Mouse (Mus musculus): Measurements from ENCODE around the gene Afmid.
"Not testable (repeated sequence)": the region's sequence is repeated elsewhere in the genome, so short reads cannot be mapped to it uniquely, and the experiment has no call there.

Afmid gene

DNA sequence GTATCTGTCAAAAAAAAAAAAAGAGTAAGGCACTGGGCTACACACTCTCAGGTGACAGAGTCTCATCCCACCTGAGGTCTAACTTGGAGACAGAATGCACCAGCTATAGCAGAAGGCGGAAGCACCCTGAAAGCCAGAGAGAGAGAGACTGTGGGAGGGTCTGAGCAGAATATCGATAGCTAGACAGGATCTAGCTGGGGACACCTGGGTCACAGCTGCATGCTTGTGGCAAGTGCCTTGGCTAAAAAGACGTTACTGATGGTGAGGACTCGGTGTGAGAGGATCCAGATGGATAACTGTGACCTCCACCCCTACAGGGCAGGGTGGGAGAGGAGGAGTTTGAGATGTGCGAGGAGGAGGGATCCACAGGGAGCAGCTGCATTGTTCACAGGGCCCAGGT, 28.8 kb upstream of the Afmid start:
- DNase-seq, result no peak

DNA sequence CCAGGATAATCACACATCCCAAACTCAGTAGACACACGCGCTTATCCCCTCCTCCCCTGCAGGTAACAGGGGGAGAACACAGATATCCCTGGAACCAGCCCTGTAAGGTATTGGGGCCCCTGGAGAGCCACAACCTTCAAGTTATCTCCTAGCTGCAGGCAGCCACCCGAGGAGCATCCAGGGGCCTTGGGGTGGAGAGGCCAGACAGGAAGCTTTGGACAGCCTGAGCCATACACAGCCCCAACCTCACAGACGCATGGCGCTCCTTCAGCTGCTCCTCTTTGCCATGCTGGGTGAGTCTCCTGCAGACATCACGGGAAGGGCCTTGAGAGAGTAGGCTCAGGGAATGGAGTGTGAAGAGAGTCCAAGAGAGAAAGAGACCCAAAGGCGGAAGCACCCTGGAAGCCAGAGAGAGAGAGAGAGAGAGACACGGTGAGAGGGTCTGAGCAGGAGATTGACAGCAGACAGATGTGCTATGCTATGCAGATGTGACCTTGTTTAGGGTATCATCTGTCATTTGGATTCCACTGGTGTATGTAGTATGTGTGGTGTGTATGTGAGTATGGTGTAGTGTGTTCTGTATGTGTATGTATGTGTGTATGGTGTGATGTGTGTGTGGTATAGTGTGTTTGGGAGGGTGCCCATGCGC, 28.1 kb upstream of the Afmid start, which contains the start of gene 6030468B19Rik:
Gene 6030468B19Rik, plus strand, starts transcription at position 150 of the 649 bp plus-strand sequence.
- no peak for DNase-seq

DNA sequence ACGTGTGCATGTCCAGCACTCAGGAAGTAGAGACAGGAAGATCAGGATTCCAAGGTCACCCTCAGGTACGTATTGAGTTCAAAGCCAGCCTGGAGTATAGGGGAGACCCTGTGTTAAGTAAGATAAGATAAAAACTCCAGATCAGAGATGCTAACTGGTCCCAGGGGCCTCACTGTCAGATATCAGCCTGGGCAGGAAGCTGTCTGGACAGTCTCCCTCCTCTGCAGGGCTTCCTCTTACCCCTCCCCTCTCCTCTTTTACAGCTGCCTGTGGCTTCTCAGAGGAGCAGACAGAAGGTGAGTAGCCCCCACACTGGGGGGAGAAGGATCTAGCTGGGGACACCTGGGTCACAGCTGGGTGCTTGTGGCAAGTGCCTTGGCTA, 27.6 kb upstream of the Afmid start:
- peak; percentile 62 to 70 for DNase-seq

DNA sequence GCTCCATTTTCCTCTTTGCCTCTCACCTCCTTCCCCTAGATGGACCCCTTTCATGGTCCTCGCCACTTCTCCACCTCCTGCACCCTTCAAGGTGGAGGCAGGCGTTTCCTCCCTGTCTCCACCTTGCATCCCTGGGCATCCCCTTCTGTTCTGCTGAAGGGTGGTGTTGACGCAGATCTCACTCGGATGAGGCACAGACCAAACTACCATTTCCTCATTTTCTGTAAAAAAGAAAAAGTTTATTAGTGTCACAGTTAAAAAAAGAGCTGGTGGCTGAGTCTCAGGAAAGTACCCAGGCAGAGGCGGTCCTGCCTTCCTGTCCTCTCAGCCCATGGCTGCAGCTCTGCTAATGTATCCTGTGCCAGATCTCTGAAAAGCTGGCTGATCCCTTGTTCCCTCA, 26.6 kb upstream of the Afmid start:
- DNase-seq, result peak; percentile 75 to 80

DNA sequence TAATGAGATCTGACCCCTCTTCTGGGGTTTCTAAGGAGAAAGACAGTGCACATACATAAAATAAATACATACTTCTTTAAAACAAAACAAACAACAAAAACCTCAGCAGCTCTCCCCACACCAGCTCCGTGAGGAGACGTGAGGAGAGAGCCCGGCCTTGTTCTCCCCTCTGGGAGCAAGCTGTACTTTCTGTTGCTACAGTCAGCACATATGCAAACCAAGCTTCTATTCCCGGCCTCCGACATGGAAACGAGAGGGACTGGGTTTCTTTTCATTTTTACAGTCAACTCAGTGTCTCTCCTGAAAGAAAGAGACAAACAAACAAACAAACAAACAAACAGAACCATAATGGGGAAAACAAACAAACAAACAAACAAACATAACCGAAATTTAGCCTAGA, 25.7 kb upstream of the Afmid start:
- DNase-seq, result no peak

DNA sequence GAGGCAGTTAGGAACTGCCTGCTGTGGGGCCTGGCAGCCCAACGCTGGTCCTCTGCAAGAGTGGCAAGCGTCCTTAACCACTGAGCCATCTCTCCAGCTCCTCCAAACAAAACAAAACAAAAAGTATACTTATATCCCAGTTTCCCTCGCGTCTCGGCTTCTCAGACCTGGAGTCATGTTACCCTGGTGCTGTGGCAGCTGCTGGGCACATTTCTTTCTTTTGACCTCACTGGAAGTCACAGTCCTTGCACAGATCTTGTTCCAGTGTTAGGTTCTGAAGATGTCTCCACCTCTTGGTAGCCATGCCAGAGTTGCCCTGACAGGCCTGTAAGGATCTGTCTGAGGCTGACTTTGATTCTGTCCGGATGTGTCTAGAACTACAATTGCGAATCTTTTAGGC, 24.1 kb upstream of the Afmid start:
- no peak for DNase-seq

DNA sequence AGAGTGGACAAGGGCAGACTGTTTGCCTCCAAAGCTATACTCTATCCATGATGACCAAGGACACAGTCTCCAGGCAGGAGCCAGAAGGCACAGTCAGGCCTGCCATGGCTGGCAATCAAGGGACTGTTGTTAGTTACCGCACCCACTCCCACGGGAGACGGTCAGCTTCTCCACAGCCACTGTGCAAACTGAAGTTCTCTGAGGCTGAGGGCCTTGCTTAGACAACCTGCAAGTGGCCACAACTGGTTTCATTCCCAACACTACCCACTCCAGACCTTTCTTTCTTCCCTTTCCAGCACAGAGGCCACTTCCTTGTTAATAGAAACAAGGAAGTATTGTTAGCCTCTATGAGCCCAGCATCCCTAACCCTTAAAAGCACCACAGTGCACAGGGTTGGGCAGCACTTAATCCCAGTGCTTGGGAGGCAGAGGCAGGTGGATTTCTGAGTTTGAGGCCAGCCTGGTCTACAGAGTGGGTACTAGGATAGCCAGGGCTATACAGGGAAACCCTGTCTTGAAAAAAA, 22.5 kb upstream of the Afmid start:
- DNase-seq, result no peak

DNA sequence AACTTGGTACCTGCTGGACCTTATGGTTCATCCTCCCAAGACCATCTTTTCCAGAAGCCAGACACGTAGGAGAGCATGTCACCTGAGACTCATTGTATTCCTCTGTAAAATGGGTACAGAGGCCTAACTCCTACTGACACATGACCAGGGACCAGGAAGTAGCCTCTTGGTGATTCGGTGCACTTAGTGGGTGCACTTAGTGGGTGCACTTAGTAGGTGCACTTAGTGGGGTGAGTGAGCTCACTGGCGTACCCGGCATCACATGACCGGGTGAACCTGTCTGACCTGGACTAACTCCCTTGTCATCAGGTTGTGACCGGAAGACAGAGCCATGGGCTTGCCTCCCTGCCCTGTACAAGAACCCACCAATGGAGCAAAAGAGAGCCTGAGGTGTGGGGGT, 18.9 kb upstream of the Afmid start:
- no peak for DNase-seq

DNA sequence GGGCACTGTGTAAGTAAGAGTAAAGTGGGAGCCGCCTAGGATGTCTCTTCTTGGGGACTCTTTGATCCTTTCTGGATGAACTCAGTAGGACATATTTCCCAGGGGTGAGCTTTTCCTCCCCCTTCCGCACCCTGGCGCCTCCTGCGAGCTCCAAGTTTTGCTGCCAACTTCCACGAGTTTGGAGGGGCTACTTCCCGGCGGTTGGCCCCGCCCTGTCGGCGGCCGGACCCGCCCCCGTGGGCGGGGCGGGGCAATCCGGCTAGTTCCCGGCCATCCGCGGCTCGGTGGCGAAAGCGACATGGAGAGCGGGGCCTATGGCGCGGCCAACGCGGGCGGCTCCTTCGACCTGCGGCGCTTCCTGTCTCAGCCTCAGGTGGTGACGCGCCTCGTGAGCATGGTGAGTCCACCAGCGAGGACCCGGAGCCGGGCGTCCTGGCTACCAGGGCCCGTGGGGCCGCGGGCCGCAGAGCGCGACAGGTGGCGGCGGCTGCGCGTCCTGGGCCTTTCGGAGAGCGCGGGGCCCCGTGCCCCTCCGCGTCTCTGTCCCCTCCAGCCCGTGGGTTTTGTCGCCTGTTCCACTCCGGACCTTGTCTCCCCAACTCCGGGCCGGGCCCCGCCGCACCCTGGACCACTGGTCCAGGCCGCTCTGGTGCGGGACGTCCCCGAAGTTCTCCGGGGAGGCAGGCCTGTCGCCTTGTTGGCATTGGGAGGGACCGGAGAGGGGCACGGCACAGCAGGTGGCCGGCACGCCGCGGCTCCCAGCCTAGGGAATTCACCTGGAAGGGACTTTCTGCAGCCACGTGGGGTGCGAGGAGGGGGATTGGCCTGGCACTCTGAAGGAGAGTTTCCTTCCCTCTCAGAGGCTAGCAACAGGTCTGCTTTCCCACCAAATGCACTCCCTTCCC, 16.1 kb upstream of the Afmid start, which contains the start of the genes Gm20708 and Syngr2:
Gene Gm20708, plus strand, starts transcription at position 262 of the 905 bp plus-strand sequence.
Gene Syngr2, plus strand, starts transcription at position 262 of the 905 bp plus-strand sequence.
- DNase-seq, result peak; percentile 80 to 83

DNA sequence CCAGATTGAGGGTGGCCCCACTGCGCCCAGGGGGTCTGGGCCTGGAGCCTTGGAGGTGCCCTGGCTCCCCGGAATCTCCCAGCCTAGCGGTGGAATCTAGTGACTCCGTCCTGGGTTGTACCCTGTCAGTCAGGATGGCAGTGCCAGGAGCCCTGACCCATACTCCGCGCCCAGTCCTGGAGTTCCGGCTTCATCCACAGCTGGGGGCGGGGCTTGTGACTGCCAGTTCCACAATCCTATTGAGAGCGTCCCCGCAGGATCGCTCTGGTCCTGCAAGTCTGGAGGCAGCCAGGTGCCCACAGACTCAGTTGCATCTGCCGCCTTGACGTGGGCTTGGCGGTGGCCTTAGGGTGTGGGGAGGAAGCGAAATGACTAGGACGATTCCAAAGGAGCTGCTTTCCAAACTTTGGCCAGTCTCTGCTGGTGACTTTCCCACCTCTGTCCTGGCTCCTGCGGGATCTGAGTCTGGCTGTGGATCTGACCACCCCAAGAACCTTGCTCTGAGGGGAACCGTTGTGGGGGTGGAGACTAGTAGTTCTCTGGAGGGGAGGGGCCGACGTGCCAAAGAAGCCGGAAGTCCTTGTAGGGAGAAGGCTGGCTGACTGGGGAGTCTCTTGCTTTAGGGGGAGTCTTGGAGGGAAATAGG, 15.2 kb upstream of the Afmid start:
- DNase-seq, result peak; percentile 83 to 84

DNA sequence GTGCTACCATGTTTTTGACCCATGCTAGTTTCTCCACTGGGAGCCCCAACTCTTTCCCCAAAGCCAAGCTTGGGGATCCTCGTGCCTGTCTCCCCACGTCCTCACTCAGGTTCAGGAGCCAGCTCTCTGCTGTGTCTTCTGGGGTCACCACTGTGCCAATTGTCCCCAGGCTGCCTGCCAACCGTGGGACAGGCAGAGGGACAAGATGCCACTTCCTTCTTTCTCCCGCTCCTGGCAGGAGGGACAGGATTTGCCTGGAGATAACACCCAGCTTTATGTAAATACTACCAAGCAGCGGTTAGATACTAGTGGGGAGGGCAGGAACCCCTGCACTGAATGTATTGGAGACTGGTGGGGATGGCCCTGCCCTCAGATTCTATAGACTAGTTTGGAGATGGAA, 11.9 kb upstream of the Afmid start:
- no peak for DNase-seq

DNA sequence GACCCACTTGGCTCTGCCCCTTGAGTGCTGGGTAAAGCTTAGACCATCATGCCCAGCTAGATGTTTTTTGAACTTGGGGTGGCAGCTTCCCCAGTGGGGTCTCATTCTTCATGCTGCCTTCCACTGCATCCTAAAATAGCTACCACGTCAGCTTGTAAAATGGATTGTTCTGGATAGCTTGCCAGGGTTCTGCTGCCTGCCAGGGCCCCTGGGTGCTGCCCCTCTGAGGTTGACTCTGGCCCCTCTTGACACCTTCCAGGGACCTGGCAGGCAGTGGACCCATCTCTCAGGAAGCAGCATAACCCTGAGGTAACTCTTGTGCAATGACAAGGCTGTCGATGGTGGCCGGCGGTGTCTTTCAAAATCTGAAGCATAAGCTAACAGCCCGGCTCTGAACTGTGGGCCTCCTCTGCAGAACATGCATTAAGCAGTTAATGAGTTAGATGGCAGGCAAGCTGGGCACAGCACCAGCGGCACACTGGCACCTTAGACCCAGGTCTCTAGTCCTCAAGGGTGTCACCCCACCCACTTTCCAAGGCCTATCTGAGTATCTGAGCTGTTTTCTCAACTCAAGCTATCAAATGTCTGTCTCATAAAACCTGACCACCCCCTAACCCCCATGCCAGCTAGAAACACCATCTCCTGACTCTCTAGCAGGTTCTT, 10.9 kb upstream of the Afmid start:
- DNase-seq, result no peak

DNA sequence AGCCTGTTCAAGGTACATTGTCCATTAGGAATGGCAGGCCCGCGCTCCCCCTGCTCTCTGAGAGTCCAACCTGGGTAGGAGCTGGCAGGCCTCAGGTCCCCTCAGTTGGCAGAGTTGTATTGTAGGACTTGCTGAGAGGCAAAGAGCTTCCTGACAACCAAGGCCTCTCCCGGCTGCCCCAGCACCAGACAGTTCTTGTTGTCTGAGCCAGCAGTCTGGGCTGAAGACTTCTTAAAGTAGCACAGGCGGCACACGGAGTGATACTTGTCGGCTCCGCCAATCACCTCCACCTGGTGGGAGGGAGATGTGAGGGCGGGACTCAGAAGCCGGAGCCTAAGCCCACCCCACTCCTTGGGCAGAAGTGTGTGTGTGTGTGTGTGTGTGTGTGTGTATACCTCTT, 9.9 kb upstream of the Afmid start:
- not testable (repeated sequence) for DNase-seq

DNA sequence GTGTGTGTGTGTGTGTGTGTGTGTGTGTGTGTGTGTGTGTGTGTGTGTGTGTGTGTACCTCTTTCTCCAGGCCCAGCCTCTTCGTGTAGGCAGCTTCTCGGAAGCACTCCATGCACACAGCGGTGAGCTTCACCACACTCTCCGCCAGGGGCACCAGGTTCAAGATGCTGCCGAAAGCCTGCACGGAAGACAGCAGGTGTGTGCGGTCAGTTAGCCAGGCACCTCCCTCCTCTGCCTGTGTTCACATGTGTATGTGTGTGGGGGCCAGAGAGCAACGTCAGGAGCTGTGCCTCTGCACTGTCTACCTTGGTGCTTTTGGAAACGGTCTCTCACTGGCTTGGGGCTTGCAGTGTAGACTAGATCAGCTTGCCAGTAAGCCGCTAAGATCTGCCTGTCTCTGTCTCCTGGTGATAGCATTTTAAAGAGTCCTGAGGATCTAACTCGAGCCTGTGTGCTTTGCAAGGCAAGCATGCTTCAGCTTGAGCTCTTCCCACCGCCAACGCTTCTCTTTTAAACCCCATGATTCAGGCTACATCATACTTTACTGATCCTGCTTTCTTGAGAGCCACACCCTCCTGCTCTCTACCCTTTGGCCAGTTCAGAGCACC, 9.2 kb upstream of the Afmid start:
- DNase-seq, result no peak

DNA sequence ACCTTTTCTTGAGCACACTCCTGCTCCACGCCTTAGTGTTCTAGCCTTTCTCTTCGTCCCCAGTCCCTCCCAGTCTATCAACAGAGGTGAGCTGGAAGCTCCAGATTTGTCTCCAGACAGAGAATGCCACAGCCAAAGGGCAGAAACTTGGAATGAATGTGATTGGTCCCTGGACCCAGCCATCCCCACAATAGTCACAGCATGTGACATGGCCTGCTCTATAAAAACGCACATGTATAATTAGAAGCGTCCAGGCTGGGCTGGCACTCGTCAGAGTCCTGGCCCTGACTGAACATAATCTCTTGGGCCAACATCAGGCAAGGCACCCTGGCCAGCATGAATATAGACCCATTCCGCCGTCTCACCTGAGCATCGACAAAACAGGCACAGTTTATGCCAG, 6.6 kb upstream of the Afmid start:
- no peak for DNase-seq

DNA sequence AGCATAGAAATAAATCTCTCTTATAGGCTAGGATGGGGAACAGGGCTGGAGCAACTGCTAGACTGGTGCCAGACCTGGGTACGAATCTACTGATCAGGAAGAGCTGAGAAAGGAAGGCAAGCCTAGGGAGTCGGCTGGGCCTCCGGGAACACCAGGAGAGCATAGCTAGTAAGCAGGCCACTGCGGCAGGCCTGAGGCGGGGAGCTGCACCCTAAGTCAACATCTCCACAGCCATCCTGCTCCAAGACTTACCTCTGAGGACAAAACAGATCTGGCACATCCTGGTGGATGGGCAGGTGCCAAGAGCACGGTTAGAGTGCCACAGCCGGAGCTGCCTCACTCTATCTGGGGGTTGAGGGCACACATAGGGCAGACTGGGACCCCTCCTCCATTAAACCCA, 5.6 kb upstream of the Afmid start:
- no peak for DNase-seq

DNA sequence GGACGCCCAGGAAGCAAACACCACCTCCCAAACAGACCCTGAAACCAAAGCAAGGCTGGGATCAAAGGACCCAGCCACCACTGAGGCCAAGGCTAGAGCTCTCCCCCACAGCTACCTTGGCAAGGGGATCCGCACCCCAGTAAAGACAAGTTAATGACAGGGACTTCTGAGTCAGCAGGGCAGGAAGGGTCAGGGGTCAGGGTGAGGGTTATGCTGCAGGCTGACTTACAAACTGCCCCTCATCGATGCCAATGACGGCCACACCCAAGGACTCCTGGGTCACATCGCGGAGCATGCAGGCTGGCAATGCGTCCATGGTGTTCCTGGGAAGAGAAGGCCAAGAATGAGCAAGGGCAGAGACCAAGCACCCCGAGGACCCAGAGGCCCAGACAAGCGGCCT, 3.9 kb upstream of the Afmid start:
- no peak for DNase-seq

DNA sequence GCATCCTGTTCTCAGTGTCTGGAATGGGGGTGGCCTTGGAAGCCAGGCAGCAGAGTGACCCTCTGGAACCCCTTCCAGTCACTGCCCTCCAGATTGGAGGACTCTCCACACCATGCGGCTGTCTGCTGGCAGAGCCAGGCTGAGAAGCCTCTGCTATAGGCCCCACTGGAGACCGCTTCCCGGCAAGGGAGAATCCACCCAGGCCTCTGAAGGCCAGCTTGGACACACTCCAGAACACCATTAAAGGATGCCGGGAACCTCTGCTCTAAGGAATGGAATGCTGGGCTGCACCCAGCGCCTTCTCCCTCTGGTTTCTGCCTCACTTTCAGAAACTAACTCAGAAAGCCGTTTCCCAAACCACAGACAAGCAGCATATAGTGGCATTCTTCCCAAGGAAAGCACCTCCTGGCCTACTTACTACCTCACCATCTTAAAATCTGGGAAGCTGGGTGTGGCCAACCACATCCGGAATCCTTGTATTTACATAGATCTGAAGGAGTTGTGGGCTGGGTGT, 2.9 kb upstream of the Afmid start:
- DNase-seq, result no peak

DNA sequence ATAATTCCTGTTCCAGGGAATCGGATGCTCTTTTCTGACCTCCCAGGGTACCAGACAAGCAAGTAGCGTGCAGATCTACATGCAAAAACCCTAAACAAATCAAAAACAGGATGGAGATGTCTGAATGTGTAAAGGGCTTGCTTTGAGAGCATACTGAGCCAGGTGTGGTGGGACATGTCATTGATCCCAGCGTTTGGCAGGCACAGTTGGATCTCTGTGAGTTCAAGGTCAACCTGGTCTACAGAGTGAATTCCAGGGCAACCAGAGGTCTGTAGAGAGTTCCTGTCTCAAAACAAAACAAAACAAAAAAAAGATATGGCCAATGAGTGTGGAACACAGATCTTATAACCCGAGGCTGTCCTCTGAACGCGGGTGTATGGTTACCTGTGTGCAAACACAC, 2.3 kb upstream of the Afmid start:
- no peak for DNase-seq

DNA sequence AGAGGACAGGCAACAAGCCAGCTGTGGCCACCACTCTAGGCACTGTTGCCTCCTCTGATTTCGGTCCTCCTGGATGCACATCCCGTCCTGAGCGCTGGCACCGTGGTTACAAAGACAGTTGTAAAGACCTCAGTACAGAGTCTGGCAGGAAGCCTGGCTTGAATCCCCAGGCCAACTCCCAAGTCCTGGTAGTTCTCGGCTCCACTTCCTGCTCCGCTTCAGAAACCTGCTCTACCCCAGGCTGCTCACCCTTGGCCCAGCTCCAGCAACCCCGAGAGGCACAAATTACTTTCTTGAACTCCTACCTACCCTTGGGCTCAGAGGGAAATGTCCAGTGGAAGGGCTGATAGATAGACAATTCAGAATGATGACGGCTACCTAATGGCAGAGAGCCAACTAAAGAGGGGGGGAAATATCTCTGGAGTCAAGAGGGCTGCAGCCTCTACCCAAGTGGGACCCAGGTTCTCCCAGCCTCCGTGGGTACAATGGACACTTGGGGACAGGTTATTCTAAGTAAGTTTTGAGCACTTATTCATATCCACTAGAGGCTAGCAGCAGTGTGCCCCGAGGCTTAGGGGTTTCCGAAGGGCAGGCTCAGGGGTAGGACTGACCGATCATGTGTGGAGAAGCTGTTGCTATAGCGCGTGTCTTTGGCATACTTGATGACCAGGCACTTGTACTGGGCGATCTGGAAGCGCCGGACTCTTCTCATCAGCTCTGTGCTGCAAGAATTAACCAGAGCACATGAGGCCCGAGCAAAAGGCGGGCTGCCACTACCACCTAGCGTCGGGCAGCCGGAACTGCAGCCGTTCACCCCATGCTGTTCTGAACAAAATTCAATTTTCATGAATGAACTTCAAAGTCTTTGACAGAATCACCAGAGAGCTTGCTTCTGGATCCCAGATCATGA, 1.4 kb upstream of the Afmid start:
- peak; percentile 85 to 86 for DNase-seq

DNA sequence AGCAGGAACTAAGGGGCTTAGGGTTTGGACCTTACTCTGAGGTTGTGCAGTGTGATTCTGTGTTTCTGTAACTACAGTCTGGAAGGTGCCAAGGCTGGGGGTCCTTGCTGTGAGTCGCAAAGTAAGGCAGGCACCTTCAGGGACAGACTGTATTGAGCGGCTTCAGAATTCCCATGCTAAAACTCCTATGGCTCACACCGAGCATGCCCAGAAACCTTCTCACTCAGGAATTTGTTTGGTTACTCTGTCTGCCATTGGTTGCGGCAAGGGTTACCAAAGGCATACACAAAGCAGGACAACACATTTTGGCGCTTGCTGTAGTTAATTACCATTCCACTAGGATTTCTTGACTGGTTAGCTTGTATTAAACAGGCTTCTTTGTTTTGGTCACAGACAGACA, 440 bp downstream of the Afmid start:
- DNase-seq, result no peak

Measured in B cell, adult 2 months (primary cell).